Mouse (Mus musculus) heart, postnatal 14 days (tissue): ENCODE measurements around the gene Wdr47. TPM values are rescaled to one million over a fixed set of nuclear protein-coding genes. Genes with fewer than 3 reads are reported as not detected.

Experiments used
- DNase-seq, 2 experiments: peaks; one replicate each; pipeline ENCODE4 v3.0.0; 2021 to 2022
- intact Hi-C: fragments of 180-260 bp; cut with DNase I; formaldehyde crosslinking; loops from one replicate; pipeline ENCODE4 v1.15.1; 2025
- microRNA-seq, 2 experiments: library from miRNA; unstranded; fragments of <30 nt; microRNA quantifications; one replicate each; pipeline ENCODE4 v1.2.0; 2021 to 2022
- total RNA-seq, 2 experiments: library from RNA; stranded (reverse); gene quantifications; 2 replicates each; pipeline ENCODE4 v1.2.3; 2021

Wdr47 gene
- total RNA-seq, 2 experiments from 2014 or later: 8.9 to 9.0 TPM

DNA sequence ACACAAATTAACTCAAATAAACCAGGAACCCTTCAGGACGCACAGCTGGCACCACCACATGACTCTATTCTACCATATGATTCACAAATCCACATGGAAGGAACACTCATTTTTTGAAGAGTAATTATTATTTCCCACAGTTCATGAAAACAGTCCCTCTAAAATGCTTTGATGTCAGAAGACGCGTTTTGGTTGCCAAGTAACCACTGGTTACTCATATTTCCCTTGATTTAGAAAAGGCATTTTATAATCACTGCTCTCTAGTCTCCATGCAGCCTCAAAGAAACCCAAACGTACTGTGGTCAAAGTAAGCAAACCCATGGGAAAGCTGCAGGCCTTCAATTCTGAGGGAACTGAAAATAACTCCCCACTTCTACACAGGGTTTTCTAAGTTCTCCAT, 98.9 kb downstream of the Wdr47 start:
- intact Hi-C loops: no loop called here
- no peak for DNase-seq

DNA sequence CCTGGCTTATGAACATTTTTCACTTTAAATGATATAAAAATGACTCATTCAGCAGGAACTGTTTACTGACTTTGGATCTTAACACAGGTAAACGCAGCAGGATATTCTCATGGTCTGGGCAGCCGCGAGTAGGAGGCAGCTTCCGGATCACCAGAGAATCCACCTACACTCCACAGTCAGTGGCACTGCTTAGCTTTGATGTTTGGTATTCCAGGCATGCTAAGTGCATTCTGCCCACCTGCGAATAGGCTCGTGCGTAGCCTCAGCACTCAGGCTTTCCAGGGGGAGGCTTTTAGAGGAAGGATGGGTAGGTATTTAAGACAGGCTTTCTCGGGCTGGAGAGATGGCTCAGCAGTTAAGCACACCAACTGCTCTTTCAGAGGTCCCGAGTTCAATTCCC, 103.2 kb downstream of the Wdr47 start:
- intact Hi-C loops: no loop called here
- no peak for DNase-seq

Small RNAs within 50 kb of the gene (microRNA-seq; reads per million reads assigned to microRNA genes)
- 0 reads per million in 2 experiments for gene Gm22860

Other genes with a start within 250 kb of the Wdr47 start
- 10 to 100 TPM; 18.9 to 53.7 TPM for gene Mybphl, start 226.4 kb upstream of the Wdr47 start, total RNA-seq
- gene Psrc1, start 207.4 kb upstream of the Wdr47 start, total RNA-seq: 1 to 10 TPM; 1.1 to 1.7 TPM
- gene Celsr2, start 175.7 kb upstream of the Wdr47 start, total RNA-seq: 1 to 10 TPM; 5.4 to 5.9 TPM
- 10 to 100 TPM; 77.8 to 81.7 TPM for gene Sars, start 146.1 kb upstream of the Wdr47 start, total RNA-seq
- gene 1700013F07Rik, start 57.1 kb upstream of the Wdr47 start, total RNA-seq: not detected
- gene 5330417C22Rik, start 54.7 kb upstream of the Wdr47 start, total RNA-seq: under 1 TPM; 0.24 to 0.81 TPM
- 10 to 100 TPM; 25.4 to 25.6 TPM for gene Tmem167b, start 28.8 kb upstream of the Wdr47 start, total RNA-seq
- 10 to 100 TPM; 17.3 to 17.8 TPM for gene Taf13, start 19.6 kb upstream of the Wdr47 start, total RNA-seq
- 10 to 100 TPM; 35.5 to 36.0 TPM for gene Clcc1, start 62.6 kb downstream of the Wdr47 start, total RNA-seq
- 1 to 10 TPM; 3.7 to 5.1 TPM for gene Gpsm2, start 131.0 kb downstream of the Wdr47 start, total RNA-seq
- under 1 TPM in 1 of 2 experiments, not detected in 1; 0.07 TPM for gene Aknad1, start 148.4 kb downstream of the Wdr47 start, total RNA-seq
- gene Stxbp3, start 249.2 kb downstream of the Wdr47 start, total RNA-seq: 10 to 100 TPM; 25.9 to 31.3 TPM